In genomic region chr9:61404615-61404980, GRCm38 (mm10) we compare ENCODE assay signal across 11 mouse cellular contexts. TPM values are rescaled to one million over a fixed set of nuclear protein-coding genes. Genes with fewer than 3 reads are reported as not detected.
A peak's percentile ranks its signal among the peaks of the same experiment; 100 is the strongest.
DNase-seq lines count a peak whose midpoint lies in the region; ATAC-seq and TF ChIP-seq lines count a peak whose summit lies in the region.
"Had no signal": no experiment of that assay in that cellular context is flagged by ENCODE, and none has a peak within 500 bp of the region (broad histone marks: within the 10 kb centered on the region; RNA-seq: fewer than 3 reads in every experiment).

No protein-coding gene starts in this region.

- H3K27ac ChIP-seq in kidney, embryonic 15.5 days: peak overlapping the region; percentile 68
- H3K27ac ChIP-seq in forebrain, embryonic 10.5 days: peak overlapping the region; percentile 79
- peak overlapping the region; percentile 38 for H3K27ac ChIP-seq in intestine, embryonic 15.5 days
- H3K27ac ChIP-seq in midbrain, postnatal 0 days (ENCODE audit: low read depth, low read length): peak overlapping the region; percentile 40
- H3K27ac ChIP-seq in liver, embryonic 12.5 days: no peak overlapping the region

- no peak overlapping the region for H3K9ac ChIP-seq in kidney, embryonic 15.5 days
- no peak overlapping the region for H3K9ac ChIP-seq in intestine, embryonic 15.5 days
- no peak overlapping the region for H3K9ac ChIP-seq in midbrain, postnatal 0 days (replicated peaks; ENCODE audit: low read length, poor library complexity, severe bottlenecking)
- H3K9ac ChIP-seq in liver, embryonic 12.5 days: no peak overlapping the region

- H3K9me3 ChIP-seq in kidney, embryonic 15.5 days (replicated peaks): no peaks in the 10 kb centered on the region
- no peaks in the 10 kb centered on the region for H3K9me3 ChIP-seq in forebrain, embryonic 10.5 days
- no peaks in the 10 kb centered on the region for H3K9me3 ChIP-seq in intestine, embryonic 15.5 days
- no peaks in the 10 kb centered on the region for H3K9me3 ChIP-seq in midbrain, postnatal 0 days (ENCODE audit: low read length)
- no peaks in the 10 kb centered on the region for H3K9me3 ChIP-seq in liver, embryonic 12.5 days (replicated peaks)

- peaks cover 86% of the 10 kb centered on the region for H3K36me3 ChIP-seq in kidney, embryonic 15.5 days
- peaks cover 98% of the 10 kb centered on the region for H3K36me3 ChIP-seq in forebrain, embryonic 10.5 days (replicated peaks)
- H3K36me3 ChIP-seq in intestine, embryonic 15.5 days: peaks cover 50% of the 10 kb centered on the region
- H3K36me3 ChIP-seq in midbrain, postnatal 0 days (ENCODE audit: insufficient read depth, low read length): peaks cover 37% of the 10 kb centered on the region
- peaks cover 74% of the 10 kb centered on the region for H3K36me3 ChIP-seq in liver, embryonic 12.5 days

- no peak for DNase-seq in kidney, adult 8-10 months
- peak; percentile 55 for DNase-seq in forebrain, embryonic 10.5 days (ENCODE audit: extremely low spot score, low spot score)
- no peak for DNase-seq in midbrain, postnatal 0 days (ENCODE audit: low spot score)
- no peak for DNase-seq in spleen, adult 18-20 months
- DNase-seq in right cerebral cortex, adult 2 months (ENCODE audit: low spot score in 2 of 2): no peak
- DNase-seq: thymus, adult 18-20 months had no signal

- no peaks in the 10 kb centered on the region for H3K27me3 ChIP-seq in kidney, embryonic 15.5 days
- peaks cover 30% of the 10 kb centered on the region for H3K27me3 ChIP-seq in forebrain, embryonic 10.5 days (ENCODE audit: poor library complexity, severe bottlenecking)
- H3K27me3 ChIP-seq in intestine, embryonic 15.5 days (replicated peaks): no peaks in the 10 kb centered on the region
- no peaks in the 10 kb centered on the region for H3K27me3 ChIP-seq in midbrain, postnatal 0 days (ENCODE audit: insufficient read depth, low read length)
- H3K27me3 ChIP-seq in liver, embryonic 12.5 days (replicated peaks): no peaks in the 10 kb centered on the region

- no peak overlapping the region for H3K4me3 ChIP-seq in kidney, embryonic 15.5 days (replicated peaks)
- peak overlapping the region; percentile 24 for H3K4me3 ChIP-seq in forebrain, embryonic 10.5 days
- H3K4me3 ChIP-seq in intestine, embryonic 15.5 days (replicated peaks): no peak overlapping the region
- H3K4me3 ChIP-seq in midbrain, postnatal 0 days (ENCODE audit: low read depth, low read length): no peak overlapping the region
- H3K4me3 ChIP-seq in liver, embryonic 12.5 days: no peak overlapping the region
- H3K4me3 ChIP-seq: megakaryocyte, embryonic 14.5 days had no signal

- H3K4me1 ChIP-seq in kidney, embryonic 15.5 days: peaks cover 85% of the 10 kb centered on the region
- H3K4me1 ChIP-seq in forebrain, embryonic 10.5 days: peaks cover 82% of the 10 kb centered on the region
- H3K4me1 ChIP-seq in intestine, embryonic 15.5 days (replicated peaks): peaks cover 46% of the 10 kb centered on the region
- H3K4me1 ChIP-seq in midbrain, postnatal 0 days (ENCODE audit: insufficient read depth, low read length): peaks cover 21% of the 10 kb centered on the region
- 0 out of 2 replicates have a peak, but pooled peaks cover 2% of the 10 kb centered on the region for H3K4me1 ChIP-seq in liver, embryonic 12.5 days

- WGBS in kidney, embryonic 15.5 days: 64% methylated on average over 3 of the region's 3 CpGs
- WGBS in forebrain, embryonic 10.5 days: 14% methylated on average over 3 of the region's 3 CpGs
- WGBS in intestine, embryonic 15.5 days: 59% methylated on average over 3 of the region's 3 CpGs
- 14% methylated on average over 3 of the region's 3 CpGs for WGBS in midbrain, postnatal 0 days
- 66% methylated on average over 3 of the region's 3 CpGs for WGBS in liver, embryonic 12.5 days (ENCODE audit: insufficient replicate concordance)

- TF ChIP-seq CTCF in midbrain, postnatal 0 days (IDR thresholded peaks at IDR 0.05): no peak

- H3K4me2 ChIP-seq in kidney, embryonic 15.5 days: peak overlapping the region; percentile 40
- peak overlapping the region; percentile 7 for H3K4me2 ChIP-seq in intestine, embryonic 15.5 days (replicated peaks)
- H3K4me2 ChIP-seq in midbrain, postnatal 0 days (ENCODE audit: low read depth, low read length, poor library complexity, severe bottlenecking): peak overlapping the region; percentile 38; the same call in 1 of the 2 replicates
- H3K4me2 ChIP-seq in liver, embryonic 12.5 days: no peak overlapping the region

- ATAC-seq in kidney, embryonic 15.5 days (replicated peaks; ENCODE audit: low FRiP score): no peak
- peak; percentile 4; the same call in 1 of the 2 replicates for ATAC-seq in intestine, embryonic 15.5 days
- ATAC-seq in midbrain, postnatal 0 days (ENCODE audit: low FRiP score): peak; percentile 29; the same call in 1 of the 2 replicates
- no peak for ATAC-seq in liver, embryonic 12.5 days
- ATAC-seq: inflammation-experienced regulatory T-cells, adult 6 months had no signal

RNA-seq across cellular contexts. Expression of gene Tle3, which starts 32.4 kb away (rescaled TPM):
- polyA plus RNA-seq in kidney, embryonic 15.5 days (2015; fragmentation: Nextera tagmentation; extraction: Ambion mirVana): 26.1 and 30.9 TPM in 2 replicates
- 43.4 and 45.6 TPM in 2 replicates for polyA plus RNA-seq in forebrain, embryonic 10.5 days (2016; fragmentation: Nextera tagmentation; extraction: Ambion mirVana)
- 18.6 and 20.3 TPM in 2 replicates for polyA plus RNA-seq in intestine, embryonic 15.5 days (2015; fragmentation: Nextera tagmentation; extraction: Ambion mirVana)
- total RNA-seq in midbrain, postnatal 0 days (2014; rRNA removed): 82.2 and 94.9 TPM in 2 replicates
- polyA plus RNA-seq in midbrain, postnatal 0 days (2015; fragmentation: Nextera tagmentation; extraction: Ambion mirVana): 20.2 and 21.8 TPM in 2 replicates
- 7.7 and 8.2 TPM in 2 replicates for polyA plus RNA-seq in liver, embryonic 12.5 days (2016; fragmentation: Nextera tagmentation; extraction: Ambion mirVana)

Comparison
In these comparisons a context has a peak if more than half of its experiments do, and no peak if none do; other contexts are left out.
1. ATAC-seq: peak in intestine, embryonic 15.5 days (single experiment) and midbrain, postnatal 0 days (single experiment); none in kidney, embryonic 15.5 days (single experiment) and liver, embryonic 12.5 days (single experiment).